Mouse (Mus musculus) embryonic fibroblast, embryonic 13.5 days (primary cell): Measurements from ENCODE around the gene Dhx8.

Source experiments
- CTCF ChIP-seq: IDR thresholded peaks from 2 replicates; pipeline ENCODE4 v1.5.1; 2011; ENCODE audit warnings: mild to moderate bottlenecking, control low read depth, low read length, moderate library complexity, borderline replicate concordance; ENCODE audit not compliant: insufficient read depth
- POLR2A ChIP-seq: IDR thresholded peaks from 2 replicates; pipeline ENCODE4 v1.6.1; 2011; ENCODE audit warnings: low read depth, mild to moderate bottlenecking, control low read depth, low read length, moderate library complexity

DNA sequence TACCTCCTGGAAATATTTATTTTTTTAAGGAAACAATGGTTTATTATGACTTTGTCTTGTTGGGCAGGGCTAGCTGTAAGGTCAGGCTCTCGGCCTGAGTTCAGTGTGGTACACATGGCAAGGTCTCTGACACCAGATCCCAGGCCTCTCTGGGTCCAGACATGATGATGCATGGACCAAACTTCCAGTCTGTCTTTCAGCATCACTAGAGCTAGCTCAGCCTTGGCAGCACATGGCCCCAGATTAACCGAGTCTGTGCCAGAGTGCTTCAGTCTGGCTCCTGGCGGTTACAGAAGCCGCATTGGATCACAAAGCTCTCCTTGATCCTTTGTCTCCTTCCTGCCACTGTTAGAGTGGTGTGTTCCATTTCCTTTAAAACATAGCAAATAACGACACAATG is 34.6 kb downstream of the Dhx8 start:
- no peak for TF ChIP-seq CTCF
- no peak for TF ChIP-seq POLR2A
